Mouse (Mus musculus): ENCODE measurements around the gene Nfatc2. TPM values are rescaled to one million over a fixed set of nuclear protein-coding genes. Genes with fewer than 3 reads are reported as not detected.

The Nfatc2 gene
- polyA plus RNA-seq, 1 experiment = 61.9 TPM

DNA sequence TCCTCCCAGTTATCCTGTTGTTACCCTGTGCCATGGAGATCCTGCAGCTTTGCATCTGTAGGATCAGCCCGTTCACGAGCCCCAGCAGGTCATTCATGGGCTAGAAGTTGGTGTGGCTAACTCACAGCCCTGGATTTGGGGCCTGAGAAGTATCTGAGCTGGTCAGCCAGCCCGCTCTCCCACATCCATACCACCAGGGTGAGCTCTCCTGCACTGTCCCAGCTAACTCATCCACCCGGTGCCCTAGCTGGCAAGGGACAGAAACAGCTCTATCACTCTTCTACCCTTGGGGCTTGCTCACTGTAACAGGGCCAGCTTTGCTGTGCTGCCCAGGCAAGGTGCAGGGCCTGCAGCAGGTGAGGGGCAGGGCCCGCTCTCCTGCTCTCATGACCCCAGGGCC lies 141.8 kb downstream of the Nfatc2 start:
- H3K4me1 ChIP-seq (ENCODE audit: control insufficient read depth, insufficient read depth, low read length) = no peaks in the 10 kb centered on the region

DNA sequence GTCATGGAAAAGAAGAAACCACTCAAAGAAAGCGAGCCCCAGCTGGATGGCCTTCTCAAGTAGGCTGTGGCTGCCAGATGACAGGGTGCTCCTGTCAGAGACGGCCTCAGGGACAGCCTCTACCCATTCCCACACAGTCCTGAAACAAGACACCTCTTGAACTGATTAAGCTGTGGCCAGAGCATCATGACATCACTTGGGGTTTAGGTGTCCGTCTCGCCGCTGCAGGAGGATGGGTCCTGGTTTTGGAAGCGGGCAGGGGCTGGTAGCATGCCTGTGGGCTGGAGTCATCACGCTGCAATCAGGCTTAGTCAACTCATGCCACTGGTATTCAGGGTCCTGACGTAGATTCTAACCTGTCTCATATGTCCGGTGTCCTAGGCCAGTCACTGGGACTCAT lies 142.9 kb downstream of the Nfatc2 start:
- Histone ChIP-seq H3K27ac (ENCODE audit: insufficient read depth, low read depth, low read length) (no peak overlapping the region), H3K4me1 (ENCODE audit: control insufficient read depth, insufficient read depth, low read length) (no peaks in the 10 kb centered on the region), H3K4me3 (ENCODE audit: insufficient read depth, low read length) (no peak overlapping the region)
- no peak for TF ChIP-seq POLR2A (IDR thresholded peaks at IDR 0.05; ENCODE audit: borderline replicate concordance, low read depth, low read length)
- no peak for TF ChIP-seq CTCF (IDR thresholded peaks at IDR 0.05; ENCODE audit: low read depth, low read length)

More for the DNA sequence above, 141.8 kb downstream of the Nfatc2 start:
- no peak for TF ChIP-seq CTCF (IDR thresholded peaks at IDR 0.05; ENCODE audit: low read depth, low read length)
- no peak for TF ChIP-seq POLR2A (IDR thresholded peaks at IDR 0.05; ENCODE audit: borderline replicate concordance, low read depth, low read length)
- Histone ChIP-seq H3K4me3 (ENCODE audit: insufficient read depth, low read length) (no peak overlapping the region), H3K27ac (ENCODE audit: insufficient read depth, low read depth, low read length) (no peak overlapping the region)

- no peak; the same call in 1 of the 2 replicates for TF ChIP-seq CTCF (IDR thresholded peaks at IDR 0.05; ENCODE audit: low read depth, low read length)
- no peak for TF ChIP-seq POLR2A (IDR thresholded peaks at IDR 0.05; ENCODE audit: borderline replicate concordance, low read depth, low read length)
- Histone ChIP-seq H3K4me3 (ENCODE audit: insufficient read depth, low read length) (peak overlapping the region; percentile 44), H3K27ac (ENCODE audit: insufficient read depth, low read depth, low read length) (peak overlapping the region; percentile 58), H3K4me1 (ENCODE audit: control insufficient read depth, insufficient read depth, low read length) (peaks cover 8% of the 10 kb centered on the region)
These were observed 149.4 kb downstream of the Nfatc2 start for GRCm38 (mm10) chr2:168451714-168452708.

DNA sequence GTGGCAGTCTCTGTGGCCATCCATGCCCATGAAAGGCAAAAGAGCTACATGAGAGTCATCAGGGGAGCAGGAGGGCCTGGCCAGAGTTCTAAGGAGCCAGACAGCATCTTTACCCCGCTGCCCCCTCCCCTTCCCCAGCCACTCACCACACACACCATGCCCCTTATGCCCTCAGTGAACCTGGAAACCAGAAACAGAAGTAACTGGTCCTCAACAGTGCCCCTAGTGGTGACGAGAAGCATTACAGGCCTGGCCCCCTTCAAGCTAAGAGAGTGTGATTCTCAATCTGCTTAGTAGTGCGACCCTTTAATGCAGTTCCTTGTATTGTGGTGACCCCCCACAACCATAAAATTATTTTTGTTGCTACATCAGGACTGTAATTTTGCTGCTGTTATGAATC lies 150.5 kb downstream of the Nfatc2 start:
- TF ChIP-seq POLR2A (IDR thresholded peaks at IDR 0.05; ENCODE audit: borderline replicate concordance, low read depth, low read length) (no peak), CTCF (IDR thresholded peaks at IDR 0.05; ENCODE audit: low read depth, low read length) (peak; percentile 53; the same call in 1 of the 2 replicates)

DNA sequence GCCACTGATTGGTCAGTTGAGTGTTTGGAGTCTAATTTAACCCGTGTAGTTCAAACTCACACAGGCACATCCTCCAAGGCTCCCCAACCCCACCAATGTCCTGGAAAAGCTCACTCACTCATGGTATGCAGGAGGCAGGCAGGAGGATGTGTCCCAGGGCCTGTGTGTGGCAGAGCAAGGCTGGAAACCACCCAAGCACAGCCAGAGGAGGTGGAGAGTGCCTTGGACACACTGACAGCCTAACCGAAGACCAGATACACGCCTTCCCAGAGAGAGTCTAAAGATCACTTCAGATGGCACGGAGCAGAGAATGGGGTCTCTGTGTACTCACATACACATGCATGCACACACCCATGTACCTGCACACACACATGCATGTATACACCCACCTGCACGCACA lies 153.4 kb downstream of the Nfatc2 start:
- no peak overlapping the region for H3K4me3 ChIP-seq (ENCODE audit: insufficient read depth, low read length)
- peaks cover 8% of the 10 kb centered on the region for H3K4me1 ChIP-seq (ENCODE audit: control insufficient read depth, insufficient read depth, low read length)
- H3K27ac ChIP-seq (ENCODE audit: insufficient read depth, low read depth, low read length) = no peak overlapping the region
- TF ChIP-seq CTCF (IDR thresholded peaks at IDR 0.05; ENCODE audit: low read depth, low read length) = no peak
- TF ChIP-seq POLR2A (IDR thresholded peaks at IDR 0.05; ENCODE audit: borderline replicate concordance, low read depth, low read length) = no peak

More for the DNA sequence above, 150.5 kb downstream of the Nfatc2 start:
- Histone ChIP-seq H3K27ac (ENCODE audit: insufficient read depth, low read depth, low read length) (no peak overlapping the region; the same call in 1 of the 2 replicates), H3K4me1 (ENCODE audit: control insufficient read depth, insufficient read depth, low read length) (peaks cover 8% of the 10 kb centered on the region), H3K4me3 (ENCODE audit: insufficient read depth, low read length) (no peak overlapping the region; the same call in 1 of the 2 replicates)

GRCm38 (mm10) chr2:168447601-168448000 lies 153.9 kb downstream of the Nfatc2 start:
- Histone ChIP-seq H3K27ac (ENCODE audit: insufficient read depth, low read depth, low read length) (no peak overlapping the region), H3K4me1 (ENCODE audit: control insufficient read depth, insufficient read depth, low read length) (peaks cover 8% of the 10 kb centered on the region), H3K4me3 (ENCODE audit: insufficient read depth, low read length) (no peak overlapping the region)
- TF ChIP-seq POLR2A (IDR thresholded peaks at IDR 0.05; ENCODE audit: borderline replicate concordance, low read depth, low read length) (no peak), CTCF (IDR thresholded peaks at IDR 0.05; ENCODE audit: low read depth, low read length) (no peak)

DNA sequence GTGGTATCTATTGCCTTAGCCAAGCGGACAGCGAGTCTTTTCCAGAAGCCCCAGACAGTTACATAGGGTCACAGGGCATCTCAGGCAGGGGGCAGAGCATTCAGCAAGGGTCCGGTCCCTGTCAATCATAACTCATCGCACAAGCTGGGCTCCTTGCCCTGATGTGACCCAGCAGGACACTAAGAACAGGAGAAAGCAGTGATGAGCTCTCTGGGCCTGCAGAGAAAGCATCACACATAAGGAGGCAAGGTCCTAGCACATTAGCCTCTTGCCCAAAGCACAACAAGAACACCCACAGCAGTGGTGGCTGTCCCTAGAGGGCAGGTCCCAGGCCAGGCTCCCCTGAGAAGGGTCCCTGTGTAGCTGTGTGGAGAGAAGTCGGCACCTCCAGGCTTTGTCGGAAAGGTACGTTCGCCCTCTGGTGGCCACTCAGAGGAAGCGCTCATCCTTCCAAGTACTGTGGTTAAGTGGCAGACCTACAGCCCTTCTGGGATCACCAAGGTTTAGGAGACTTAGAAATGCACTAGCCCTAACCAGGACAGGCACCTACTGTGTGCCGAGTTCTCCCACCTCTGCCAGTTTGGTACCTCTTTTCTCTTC lies 156.1 kb downstream of the Nfatc2 start:
- no peak for TF ChIP-seq POLR2A (IDR thresholded peaks at IDR 0.05; ENCODE audit: borderline replicate concordance, low read depth, low read length)
- peak; percentile 93 for TF ChIP-seq CTCF (IDR thresholded peaks at IDR 0.05; ENCODE audit: low read depth, low read length)
- no peak overlapping the region for H3K27ac ChIP-seq (ENCODE audit: insufficient read depth, low read depth, low read length)
- H3K4me1 ChIP-seq (ENCODE audit: control insufficient read depth, insufficient read depth, low read length) = no peaks in the 10 kb centered on the region
- no peak overlapping the region for H3K4me3 ChIP-seq (ENCODE audit: insufficient read depth, low read length)

DNA sequence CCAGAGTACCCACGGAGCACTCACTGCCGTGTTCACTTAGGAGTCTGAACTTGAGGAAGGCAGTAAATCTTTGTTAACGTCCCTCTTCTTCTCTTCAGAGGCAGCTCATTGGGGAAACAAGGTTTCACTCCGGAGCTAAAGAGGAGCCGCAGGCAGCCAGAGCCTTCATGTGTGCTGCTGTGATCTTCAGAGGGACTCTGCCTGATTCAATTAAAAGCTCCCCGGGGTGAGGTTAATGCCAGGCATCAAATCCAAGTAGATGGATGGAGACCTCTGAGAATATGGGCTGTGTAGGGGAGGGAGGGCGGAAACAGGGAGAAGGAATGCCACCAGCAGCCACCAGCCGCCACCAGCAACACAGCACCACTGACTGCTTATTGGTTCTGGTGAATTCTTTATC lies 157.3 kb downstream of the Nfatc2 start:
- TF ChIP-seq POLR2A (IDR thresholded peaks at IDR 0.05; ENCODE audit: borderline replicate concordance, low read depth, low read length) (no peak), CTCF (IDR thresholded peaks at IDR 0.05; ENCODE audit: low read depth, low read length) (no peak)
- no peak overlapping the region for H3K27ac ChIP-seq (ENCODE audit: insufficient read depth, low read depth, low read length)
- no peaks in the 10 kb centered on the region for H3K4me1 ChIP-seq (ENCODE audit: control insufficient read depth, insufficient read depth, low read length)
- H3K4me3 ChIP-seq (ENCODE audit: insufficient read depth, low read length) = no peak overlapping the region

GRCm38 (mm10) chr2:168441494-168441893 lies 160.0 kb downstream of the Nfatc2 start:
- no peaks in the 10 kb centered on the region for H3K4me1 ChIP-seq (ENCODE audit: control insufficient read depth, insufficient read depth, low read length)
- no peak overlapping the region for H3K4me3 ChIP-seq (ENCODE audit: insufficient read depth, low read length)
- TF ChIP-seq CTCF (IDR thresholded peaks at IDR 0.05; ENCODE audit: low read depth, low read length) (no peak), POLR2A (IDR thresholded peaks at IDR 0.05; ENCODE audit: borderline replicate concordance, low read depth, low read length) (no peak)
- H3K27ac ChIP-seq (ENCODE audit: insufficient read depth, low read depth, low read length) = no peak overlapping the region

DNA sequence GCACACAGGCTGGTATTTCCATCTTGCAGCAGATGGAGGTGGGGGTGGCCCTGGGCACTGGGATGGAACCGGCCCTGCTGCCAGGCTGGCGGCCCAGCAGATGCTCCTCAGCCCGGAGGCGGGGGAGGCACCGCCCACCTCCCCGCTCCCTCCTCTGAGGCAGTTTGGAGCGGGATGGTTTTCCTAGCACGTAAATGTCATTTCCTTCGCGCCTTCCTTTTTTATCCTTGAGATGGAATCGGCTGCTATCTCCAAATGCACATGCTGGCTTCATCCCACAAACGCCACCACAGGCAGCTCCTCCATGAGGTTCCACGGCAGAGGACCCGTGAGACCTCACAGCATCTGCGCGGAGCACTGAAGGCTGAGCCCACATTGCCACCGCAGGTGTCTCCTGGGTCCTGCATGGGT lies 160.5 kb downstream of the Nfatc2 start:
- TF ChIP-seq CTCF (IDR thresholded peaks at IDR 0.05; ENCODE audit: low read depth, low read length) (no peak), POLR2A (IDR thresholded peaks at IDR 0.05; ENCODE audit: borderline replicate concordance, low read depth, low read length) (no peak)
- Histone ChIP-seq H3K27ac (ENCODE audit: insufficient read depth, low read depth, low read length) (no peak overlapping the region), H3K4me3 (ENCODE audit: insufficient read depth, low read length) (no peak overlapping the region), H3K4me1 (ENCODE audit: control insufficient read depth, insufficient read depth, low read length) (no peaks in the 10 kb centered on the region)
